Mouse (Mus musculus) kidney, adult 8-10 months (tissue): ENCODE results near the gene Gdf1.

Experiments used
- DNase-seq, 2 experiments: peaks; one replicate each; pipeline ENCODE4 v3.0.0; 2022

Gene Gdf1

GRCm38 (mm10) chr8:70366588-70366987, 37.0 kb downstream of the Gdf1 start:
- DNase-seq = no peak

GRCm38 (mm10) chr8:70370476-70370875, 40.9 kb downstream of the Gdf1 start:
- no peak for DNase-seq

GRCm38 (mm10) chr8:70371951-70372350, 42.3 kb downstream of the Gdf1 start:
- peak; percentile 58 to 79 for DNase-seq

- DNase-seq = no peak
These were observed 44.0 kb downstream of the Gdf1 start, which contains the start of gene Comp for GRCm38 (mm10) chr8:70373397-70374317. TSS of gene Comp (plus strand) at chr8:70373558.

- peak; percentile 84 to 86 for DNase-seq
These were observed 44.8 kb downstream of the Gdf1 start for GRCm38 (mm10) chr8:70374318-70374927.

GRCm38 (mm10) chr8:70375212-70375859, 45.7 kb downstream of the Gdf1 start:
- DNase-seq = no peak

- DNase-seq = no peak
These were observed 46.7 kb downstream of the Gdf1 start for GRCm38 (mm10) chr8:70376275-70376741.

- DNase-seq = no peak
These were observed 47.4 kb downstream of the Gdf1 start for GRCm38 (mm10) chr8:70377049-70377448.

GRCm38 (mm10) chr8:70380069-70380468, 50.5 kb downstream of the Gdf1 start:
- no peak for DNase-seq
